Mouse (Mus musculus): ENCODE measurements at regions not wholly inside any gene's neighbourhood (a gene's known extent, or its start where the extent isn't known, plus 50 kb on each side); places are given as distances from the start of the nearest gene placed in this dataset.

GRCm38 (mm10) chr3:128787686-128788085 lies 412.0 kb upstream of the Pitx2 start:
- TF ChIP-seq ZNF384 (IDR thresholded peaks at IDR 0.05; ENCODE audit: low read depth, low read length) (no peak), MAFK (IDR thresholded peaks at IDR 0.05; ENCODE audit: insufficient read depth, low read depth, low read length) (no peak), ZC3H11A (IDR thresholded peaks at IDR 0.05; ENCODE audit: borderline replicate concordance, low read depth, low read length) (no peak), HCFC1 (IDR thresholded peaks at IDR 0.05; ENCODE audit: borderline replicate concordance, insufficient read depth, low read length) (no peak)
